Mouse (Mus musculus) hindbrain, embryonic 14.5 days (tissue): ENCODE results near the gene Tcl1b5. TPM values are rescaled to one million over a fixed set of nuclear protein-coding genes. Genes with fewer than 3 reads are reported as not detected.
"Not testable (repeated sequence)": the region's sequence is repeated elsewhere in the genome, so short reads cannot be mapped to it uniquely, and the experiment has no call there.

Experiments used
- ATAC-seq: fragments of 200-750 bp; cut with Nextera tagmentation; 2 replicates; pipeline ENCODE4 v1.8.0; 2017; ENCODE audit warnings: moderate number of reproducible peaks, mild to moderate bottlenecking, moderate TSS enrichment, moderate library complexity; ENCODE audit not compliant: low FRiP score
- DNase-seq: peaks from one replicate; pipeline ENCODE4 v3.0.0-alpha.2; 2015; ENCODE audit warnings: low spot score
- H3K27ac ChIP-seq: fragments of 300-500 bp; sonication (generic); 2 replicates; pipeline ENCODE4 v1.5.1; 2014; ENCODE audit warnings: mild to moderate bottlenecking, moderate library complexity
- H3K27me3 ChIP-seq: fragments of 300-500 bp; sonication (generic); 2 replicates; pipeline ENCODE4 v1.6.1; 2014; ENCODE audit warnings: mild to moderate bottlenecking, low read length, mixed read lengths; ENCODE audit not compliant: control insufficient read depth, insufficient read depth
- H3K36me3 ChIP-seq: fragments of 300-500 bp; sonication (generic); replicated peaks from 2 replicates; pipeline ENCODE4 v1.6.1; 2014; ENCODE audit not compliant: control insufficient read depth, insufficient read depth
- H3K4me1 ChIP-seq: fragments of 300-500 bp; sonication (generic); replicated peaks from 2 replicates; pipeline ENCODE4 v1.6.1; 2014; ENCODE audit warnings: antibody characterized with exemption, low read length, mixed read lengths; ENCODE audit not compliant: control insufficient read depth, insufficient read depth
- H3K4me2 ChIP-seq: fragments of 300-500 bp; sonication (generic); replicated peaks from 2 replicates; pipeline ENCODE4 v1.6.1; 2014; ENCODE audit warnings: mild to moderate bottlenecking, moderate library complexity
- H3K4me3 ChIP-seq: fragments of 300-500 bp; sonication (generic); replicated peaks from 2 replicates; pipeline ENCODE4 v1.5.1; 2014; ENCODE audit warnings: mild to moderate bottlenecking, low read length
- H3K9ac ChIP-seq: fragments of 300-500 bp; sonication (generic); 2 replicates; pipeline ENCODE4 v1.6.1; 2014
- H3K9me3 ChIP-seq: fragments of 300-500 bp; sonication (generic); 2 replicates; pipeline ENCODE4 v1.6.1; 2016; ENCODE audit warnings: low read length; ENCODE audit not compliant: control insufficient read depth
- WGBS: fragments of 180-500 bp; shearing (Covaris S2); extraction: QIAGEN DNeasy Blood & Tissue Kit; methylation state at CpG from one replicate; pipeline ENCODE4 v1.1.7; 2014; 5-methylcytosine and 5-hydroxymethylcytosine counted together
- polyA plus RNA-seq: library from polyadenylated mRNA; unstranded; fragments of >200 nt; fragmentation: Nextera tagmentation; extraction: Ambion mirVana; gene quantifications from 2 replicates; pipeline ENCODE4 v1.2.1, GENCODE M21; 2014

The Tcl1b5 gene
- not detected in 2 replicates for polyA plus RNA-seq

DNA sequence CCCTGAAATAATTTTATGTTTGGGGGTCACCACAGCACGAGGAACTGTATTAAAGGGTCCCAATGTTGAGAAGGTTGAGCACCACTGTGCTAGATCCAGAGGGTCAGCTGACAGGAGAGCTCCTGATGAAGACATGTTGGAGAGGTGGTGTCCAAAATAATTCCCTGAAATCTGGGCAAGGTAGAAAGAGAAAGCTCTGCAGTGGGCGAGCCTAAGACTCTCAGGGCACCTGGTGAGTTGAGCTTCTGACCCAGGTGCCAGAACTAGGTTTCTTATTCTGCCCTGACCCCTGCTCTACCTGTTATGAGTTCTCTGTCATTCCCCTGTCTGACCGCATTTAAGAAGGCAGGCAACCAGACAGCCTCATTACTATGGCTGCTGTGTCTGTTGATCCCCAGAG lies at the start of gene Tcl1b5:
TSS of gene Tcl1b5 (plus strand) at position 301 of the 400 bp plus-strand sequence.
- H3K9me3 ChIP-seq, H3K4me2 ChIP-seq, H3K27ac ChIP-seq, H3K27me3 ChIP-seq, H3K4me1 ChIP-seq, H3K4me3 ChIP-seq, DNase-seq, ATAC-seq, H3K36me3 ChIP-seq, H3K9ac ChIP-seq: not testable (repeated sequence)
- WGBS = 61% methylated on average over 3 of the region's 3 CpGs

DNA sequence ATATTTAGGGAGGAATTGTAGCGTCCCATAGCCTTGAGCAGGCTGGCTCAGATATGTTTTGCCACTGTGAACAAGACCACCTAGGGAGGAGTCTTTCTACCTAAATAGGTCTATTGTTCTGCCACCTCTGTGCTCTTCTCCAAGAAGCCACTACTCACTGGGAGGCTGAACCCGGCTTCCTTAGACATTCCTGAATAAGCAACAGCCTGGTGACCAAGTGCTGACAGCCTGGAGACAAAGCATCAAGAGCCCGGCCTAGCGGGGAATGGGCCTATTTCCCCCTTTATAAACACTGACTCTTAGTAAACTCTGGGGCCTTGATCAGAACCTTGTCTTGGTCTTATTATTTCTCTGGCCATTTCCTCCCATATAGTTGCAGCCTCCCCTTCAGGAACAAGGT lies 49.6 kb upstream of the Tcl1b5 start:
- H3K27me3 ChIP-seq = no peaks in the 10 kb centered on the region
- H3K9me3 ChIP-seq = no peaks in the 10 kb centered on the region
- DNase-seq = no peak
- H3K4me3 ChIP-seq = no peak overlapping the region
- H3K27ac ChIP-seq = no peak overlapping the region
- H3K4me2 ChIP-seq = no peak overlapping the region
- no peaks in the 10 kb centered on the region for H3K36me3 ChIP-seq
- WGBS = 37% methylated on average over 4 of the region's 4 CpGs
- H3K4me1 ChIP-seq = no peaks in the 10 kb centered on the region
- ATAC-seq = no peak
- no peak overlapping the region for H3K9ac ChIP-seq

DNA sequence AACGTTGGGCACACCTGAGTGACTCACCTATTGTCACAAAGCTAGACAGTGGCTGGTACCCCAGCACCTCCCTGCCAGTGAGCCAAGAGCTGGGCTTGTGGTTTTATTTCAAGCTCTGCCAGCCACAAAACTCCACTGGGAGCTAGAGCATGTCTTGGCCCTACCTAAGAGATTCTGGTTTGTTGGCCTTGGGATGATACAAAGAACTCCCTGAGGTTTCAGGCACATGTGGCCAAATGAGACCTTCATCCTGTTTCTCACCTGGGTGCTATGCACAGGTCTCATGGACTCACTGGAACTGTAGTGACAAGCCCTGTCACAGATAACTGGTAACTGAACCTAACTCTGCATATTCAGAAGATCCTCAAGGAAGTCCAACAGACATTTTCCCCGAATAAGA lies 48.5 kb upstream of the Tcl1b5 start:
- H3K4me3 ChIP-seq = no peak overlapping the region
- no peak overlapping the region for H3K4me2 ChIP-seq
- WGBS = 84% methylated on average over 2 of the region's 2 CpGs
- H3K36me3 ChIP-seq = no peaks in the 10 kb centered on the region
- no peak overlapping the region for H3K27ac ChIP-seq
- no peaks in the 10 kb centered on the region for H3K9me3 ChIP-seq
- DNase-seq (no peak), ATAC-seq (no peak)
- H3K4me1 ChIP-seq = no peaks in the 10 kb centered on the region
- H3K27me3 ChIP-seq = no peaks in the 10 kb centered on the region
- H3K9ac ChIP-seq = no peak overlapping the region

DNA sequence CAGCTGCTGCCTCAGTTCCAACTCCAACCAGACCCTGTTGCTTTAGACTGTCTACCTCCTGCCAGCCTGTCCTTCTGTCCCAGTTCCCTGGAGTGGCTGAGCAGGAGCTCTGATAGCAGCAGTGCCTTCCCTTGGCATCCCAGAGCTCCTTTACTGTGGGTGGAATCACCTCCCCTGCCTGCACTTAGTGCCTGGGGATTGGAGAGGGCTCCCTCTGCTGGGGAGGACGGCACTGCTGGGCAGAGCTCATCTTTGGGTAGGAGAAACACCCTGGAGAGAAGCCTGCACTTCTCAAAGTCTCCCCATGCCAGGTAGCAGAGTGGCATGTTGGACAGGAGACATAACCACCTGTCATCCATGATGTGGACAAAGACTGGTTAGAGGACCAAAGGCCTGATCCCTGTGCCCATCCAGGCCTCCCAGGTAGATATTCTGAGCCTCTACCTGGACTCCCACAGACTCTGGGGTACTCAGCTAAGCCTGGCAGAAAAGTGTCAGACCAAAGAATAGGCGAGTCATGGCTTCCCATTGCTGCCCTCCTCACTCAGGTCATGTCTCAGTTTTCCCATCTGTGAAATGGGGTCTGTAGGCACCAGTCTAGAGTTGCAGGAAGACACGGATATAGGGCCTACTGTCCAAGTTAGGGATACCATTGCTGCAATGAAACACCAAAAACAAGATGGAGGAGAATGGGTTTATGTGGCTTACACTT lies 46.5 kb upstream of the Tcl1b5 start:
- not testable (repeated sequence) for H3K4me2 ChIP-seq, H3K9ac ChIP-seq, ATAC-seq, DNase-seq, H3K27me3 ChIP-seq, H3K9me3 ChIP-seq, H3K4me3 ChIP-seq, H3K27ac ChIP-seq, H3K36me3 ChIP-seq, H3K4me1 ChIP-seq
- 73% methylated on average over 3 of the region's 3 CpGs for WGBS

DNA sequence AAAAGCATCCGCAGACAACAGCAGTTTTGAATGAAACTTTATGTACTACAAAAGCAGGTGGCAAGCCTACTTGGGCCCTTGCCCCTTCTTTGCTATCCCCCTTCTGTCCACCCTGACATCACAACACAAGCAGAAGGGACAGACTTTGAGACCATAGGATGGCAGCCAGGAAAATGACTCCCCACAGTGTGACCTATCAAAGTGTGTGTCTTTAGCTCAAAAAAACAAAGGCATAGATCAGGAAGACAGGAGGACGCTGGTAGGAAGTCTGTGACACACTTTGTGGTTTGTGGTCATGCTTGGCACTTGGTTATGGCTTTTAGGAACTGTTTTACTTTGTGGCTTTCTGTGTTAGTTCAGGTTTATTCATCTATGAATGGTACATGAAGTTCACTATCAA lies 42.0 kb upstream of the Tcl1b5 start:
- H3K4me3 ChIP-seq, H3K27ac ChIP-seq, ATAC-seq, H3K9me3 ChIP-seq, H3K27me3 ChIP-seq, H3K9ac ChIP-seq, DNase-seq, H3K4me1 ChIP-seq, H3K4me2 ChIP-seq, H3K36me3 ChIP-seq: not testable (repeated sequence)
- 67% methylated on average over 2 of the region's 2 CpGs for WGBS

DNA sequence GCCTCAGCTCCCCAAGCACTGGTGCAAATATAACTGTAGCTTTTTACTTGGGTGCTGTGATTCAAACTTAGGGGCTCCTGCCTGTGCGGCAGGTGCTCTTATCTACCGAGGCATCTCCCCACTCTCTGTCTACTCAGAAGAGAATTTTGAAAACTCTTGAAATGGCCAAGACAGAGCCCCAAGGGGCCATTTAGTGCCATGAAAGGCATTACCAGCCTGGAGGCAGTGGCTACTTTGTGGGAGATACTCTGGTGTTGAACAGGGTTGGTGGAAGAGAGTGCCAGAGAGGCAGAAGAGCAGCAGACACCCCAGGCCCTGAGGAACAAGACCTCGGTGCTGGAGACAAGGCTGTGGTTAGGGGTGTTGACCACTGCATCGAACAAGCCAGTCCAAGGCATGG lies 41.3 kb upstream of the Tcl1b5 start:
- H3K9ac ChIP-seq, DNase-seq, H3K27me3 ChIP-seq, H3K4me3 ChIP-seq, H3K4me1 ChIP-seq, H3K4me2 ChIP-seq, H3K27ac ChIP-seq, H3K36me3 ChIP-seq, H3K9me3 ChIP-seq, ATAC-seq: not testable (repeated sequence)
- 91% methylated on average over 4 of the region's 4 CpGs for WGBS

DNA sequence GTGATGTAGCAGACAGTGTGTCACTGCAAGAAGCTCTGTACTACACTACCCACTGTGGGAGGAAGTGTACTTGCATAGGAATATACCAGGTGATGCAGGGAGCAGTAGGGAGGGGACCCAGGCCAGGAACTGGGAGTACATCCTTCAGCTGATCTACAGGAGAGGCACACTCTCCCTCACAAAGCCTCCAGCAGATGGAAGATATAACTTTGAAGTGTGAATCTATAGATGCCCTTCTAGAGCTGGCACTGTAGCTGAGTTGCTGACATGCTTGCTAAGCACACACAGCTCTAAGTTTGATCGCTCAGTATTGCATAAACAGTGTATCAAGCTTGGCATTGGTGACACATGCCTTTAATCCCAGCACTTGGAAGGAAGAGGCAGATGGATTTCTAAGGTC lies 38.4 kb upstream of the Tcl1b5 start:
- not testable (repeated sequence) for H3K27ac ChIP-seq, H3K36me3 ChIP-seq, H3K27me3 ChIP-seq, H3K9ac ChIP-seq, H3K4me2 ChIP-seq, H3K9me3 ChIP-seq, ATAC-seq, H3K4me3 ChIP-seq, H3K4me1 ChIP-seq, DNase-seq
- WGBS = 91% methylated on average over 1 of the region's 1 CpGs

DNA sequence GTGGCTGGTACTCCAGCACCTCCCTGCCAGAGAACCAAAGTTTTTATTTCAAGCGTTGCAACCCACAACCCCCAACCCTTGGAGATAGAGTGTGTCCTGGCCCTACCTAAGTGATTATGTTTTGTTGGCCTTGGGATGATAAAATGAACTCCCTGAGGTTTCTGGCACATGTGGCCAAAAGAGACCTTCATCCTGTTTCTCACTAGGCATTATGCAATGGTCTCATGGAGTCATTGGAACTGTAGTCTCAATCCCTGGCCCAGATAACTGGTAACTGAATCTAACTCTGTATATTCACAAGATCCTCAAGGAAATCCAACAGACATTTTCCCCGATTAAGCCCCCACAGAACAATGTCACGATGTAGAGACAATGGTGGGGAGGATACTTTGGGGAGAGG lies 33.0 kb upstream of the Tcl1b5 start:
- H3K9ac ChIP-seq = no peak overlapping the region
- H3K27me3 ChIP-seq = no peaks in the 10 kb centered on the region
- H3K9me3 ChIP-seq = no peaks in the 10 kb centered on the region
- H3K4me2 ChIP-seq = no peak overlapping the region
- no peak overlapping the region for H3K4me3 ChIP-seq
- no peaks in the 10 kb centered on the region for H3K36me3 ChIP-seq
- no peak overlapping the region for H3K27ac ChIP-seq
- no peak for DNase-seq
- 96% methylated on average over 3 of the region's 3 CpGs for WGBS
- ATAC-seq = no peak
- no peaks in the 10 kb centered on the region for H3K4me1 ChIP-seq

DNA sequence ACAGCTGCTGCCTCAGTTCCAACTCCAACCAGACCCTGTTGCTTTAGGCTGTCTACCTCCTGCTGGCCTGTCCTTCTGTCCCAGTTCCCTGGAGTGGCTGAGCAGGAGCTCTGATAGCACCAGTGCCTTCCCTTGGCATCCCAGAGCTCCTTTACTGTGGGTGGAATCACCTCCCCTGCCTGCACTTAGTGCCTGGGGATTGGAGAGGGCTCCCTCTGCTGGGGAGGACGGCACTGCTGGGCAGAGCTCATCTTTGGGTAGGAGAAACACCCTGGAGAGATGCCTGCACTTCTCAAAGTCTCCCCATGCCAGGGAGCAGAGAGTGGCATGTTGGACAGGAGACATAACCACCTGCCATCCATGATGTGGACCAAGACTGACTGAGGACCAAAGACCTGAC lies 31.2 kb upstream of the Tcl1b5 start:
- not testable (repeated sequence) for ATAC-seq, H3K36me3 ChIP-seq, H3K9me3 ChIP-seq, H3K9ac ChIP-seq, H3K4me1 ChIP-seq, H3K4me3 ChIP-seq, H3K27me3 ChIP-seq, H3K4me2 ChIP-seq, DNase-seq, H3K27ac ChIP-seq
- 20% methylated on average over 1 of the region's 1 CpGs for WGBS

DNA sequence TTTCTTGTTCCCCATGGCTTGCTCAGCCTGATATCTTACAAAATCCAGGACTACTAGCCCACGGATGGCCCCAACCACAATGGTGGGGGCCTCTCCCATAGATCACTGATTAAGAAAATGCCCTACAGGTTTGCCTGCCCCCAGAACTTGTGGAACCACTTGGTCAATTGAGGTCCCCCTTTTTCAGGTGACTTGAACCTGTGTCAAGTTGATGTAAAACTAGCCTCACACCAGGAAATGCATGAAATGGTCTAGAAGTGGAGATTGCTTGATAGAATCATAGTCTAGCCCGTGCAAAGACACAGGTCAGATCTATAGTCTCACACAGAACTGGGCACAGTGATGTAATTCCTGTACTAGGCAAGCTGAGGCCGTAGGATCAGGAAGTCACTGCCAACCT lies 30.4 kb upstream of the Tcl1b5 start, which contains the start of gene Tcl1b2:
TSS of gene Tcl1b2 (plus strand) at position 301 of the 400 bp plus-strand sequence.
- H3K9me3 ChIP-seq = no peaks in the 10 kb centered on the region
- no peaks in the 10 kb centered on the region for H3K36me3 ChIP-seq
- no peak within 1 kb of the TSS for H3K4me2 ChIP-seq
- no peak within 1 kb of the TSS for H3K27ac ChIP-seq
- H3K9ac ChIP-seq = no peak within 1 kb of the TSS
- WGBS = 83% methylated on average over 3 of the region's 3 CpGs
- no peaks in the 10 kb centered on the region for H3K4me1 ChIP-seq
- no peak for ATAC-seq
- DNase-seq = no peak
- no peak within 1 kb of the TSS for H3K4me3 ChIP-seq
- no peaks in the 10 kb centered on the region for H3K27me3 ChIP-seq
